Mouse (Mus musculus): ENCODE results near the gene Hspb8.
"Not testable (repeated sequence)": the region's sequence is repeated elsewhere in the genome, so short reads cannot be mapped to it uniquely, and the experiment has no call there.

Hspb8 gene

GRCm38 (mm10) chr5:116432871-116433270, 10.2 kb upstream of the Hspb8 start:
- in situ Hi-C loops (cut with MboI, MseI): no loop called here

- in situ Hi-C loops (cut with MboI, MseI): no loop called here
Measured at GRCm38 (mm10) chr5:116426701-116427100, 4.0 kb upstream of the Hspb8 start.

GRCm38 (mm10) chr5:116425709-116426108, 3.0 kb upstream of the Hspb8 start:
- in situ Hi-C loops (cut with MboI, MseI): not testable (repeated sequence)

- in situ Hi-C loops (cut with MboI, MseI): no loop called here
Measured at GRCm38 (mm10) chr5:116425273-116425672, 2.6 kb upstream of the Hspb8 start.

- in situ Hi-C loops (cut with MboI, MseI): loop anchor here (5.0 kb wide), 1 partner anchor 1279 kb away; no protein-coding TSS in a partner anchor
Measured at GRCm38 (mm10) chr5:116423746-116424145, 1.1 kb upstream of the Hspb8 start.

GRCm38 (mm10) chr5:116421791-116422481, 728 bp downstream of the Hspb8 start:
- in situ Hi-C loops (cut with MboI, MseI): loop anchor here (5.0 kb wide), 1 partner anchor 1280 kb away; no protein-coding TSS in a partner anchor

- in situ Hi-C loops (cut with MboI, MseI): loop anchor here (5.0 kb wide), 1 partner anchor 1282 kb away; no protein-coding TSS in a partner anchor
Measured at GRCm38 (mm10) chr5:116420759-116421225, 1.9 kb downstream of the Hspb8 start.

- in situ Hi-C loops (cut with MboI, MseI): loop anchor here (5.0 kb wide), 1 partner anchor 1282 kb away; no protein-coding TSS in a partner anchor
Measured at GRCm38 (mm10) chr5:116420213-116420612, 2.5 kb downstream of the Hspb8 start.

- in situ Hi-C loops (cut with MboI, MseI): loop anchor here (5.0 kb wide), 1 partner anchor 1283 kb away; no protein-coding TSS in a partner anchor
Measured at GRCm38 (mm10) chr5:116419322-116420045, 3.2 kb downstream of the Hspb8 start.

GRCm38 (mm10) chr5:116416208-116416607, 6.5 kb downstream of the Hspb8 start:
- in situ Hi-C loops (cut with MboI, MseI): no loop called here

- in situ Hi-C loops (cut with MboI, MseI): no loop called here
Measured at GRCm38 (mm10) chr5:116409689-116410590, 12.7 kb downstream of the Hspb8 start.

- in situ Hi-C loops (cut with MboI, MseI): no loop called here
Measured at GRCm38 (mm10) chr5:116408965-116409364, 13.7 kb downstream of the Hspb8 start.

- in situ Hi-C loops (cut with MboI, MseI): no loop called here
Measured at GRCm38 (mm10) chr5:116407936-116408335, 14.7 kb downstream of the Hspb8 start.

GRCm38 (mm10) chr5:116407321-116407720, 15.3 kb downstream of the Hspb8 start:
- in situ Hi-C loops (cut with MboI, MseI): no loop called here

GRCm38 (mm10) chr5:116406507-116406906, 16.2 kb downstream of the Hspb8 start:
- in situ Hi-C loops (cut with MboI, MseI): no loop called here

GRCm38 (mm10) chr5:116405934-116406333, 16.7 kb downstream of the Hspb8 start:
- in situ Hi-C loops (cut with MboI, MseI): no loop called here

- in situ Hi-C loops (cut with MboI, MseI): no loop called here
Measured at GRCm38 (mm10) chr5:116404063-116404462, 18.6 kb downstream of the Hspb8 start.

GRCm38 (mm10) chr5:116400801-116401200, 21.9 kb downstream of the Hspb8 start:
- in situ Hi-C loops (cut with MboI, MseI): no loop called here

- in situ Hi-C loops (cut with MboI, MseI): no loop called here
Measured at GRCm38 (mm10) chr5:116400042-116400730, 22.5 kb downstream of the Hspb8 start.

GRCm38 (mm10) chr5:116396104-116396503, 26.6 kb downstream of the Hspb8 start:
- in situ Hi-C loops (cut with MboI, MseI): no loop called here

- in situ Hi-C loops (cut with MboI, MseI): no loop called here
Measured at GRCm38 (mm10) chr5:116392603-116393002, 30.1 kb downstream of the Hspb8 start.

Measured in T-helper 1 cell (primary cell).